Mouse (Mus musculus): Measurements from ENCODE around the gene Gmip. TPM values are rescaled to one million over a fixed set of nuclear protein-coding genes. Genes with fewer than 3 reads are reported as not detected.

Gene Gmip
- polyA plus RNA-seq (2015; fragmentation: Nextera tagmentation; extraction: Ambion mirVana), result 31.5 and 34.1 TPM in 2 replicates

- peak; percentile 73 for ATAC-seq (ENCODE audit: low FRiP score)
- H3K4me1 ChIP-seq (replicated peaks), result peaks cover 18% of the 10 kb centered on the region
- peak within 1 kb of the TSS; percentile 79 for H3K27ac ChIP-seq
- peak within 1 kb of the TSS; percentile 77 for H3K4me2 ChIP-seq
- peak within 1 kb of the TSS; percentile 69 for H3K4me3 ChIP-seq
- H3K36me3 ChIP-seq, result peaks cover 77% of the 10 kb centered on the region
- H3K9ac ChIP-seq, result peak within 1 kb of the TSS; percentile 85
- H3K9me3 ChIP-seq, result no peaks in the 10 kb centered on the region
- no peaks in the 10 kb centered on the region for H3K27me3 ChIP-seq
- WGBS, result 6% methylated on average over 27 of the region's 28 CpGs
Measured at GRCm38 (mm10) chr8:69808094-69808863, at the start of gene Gmip. Gmip (plus strand) TSS chr8:69808679.

GRCm38 (mm10) chr8:69761814-69762445 lies 46.5 kb upstream of the Gmip start:
- Histone ChIP-seq H3K36me3 (peaks cover 63% of the 10 kb centered on the region), H3K9me3 (peaks cover 4% of the 10 kb centered on the region; the same call in 1 of the 2 replicates), H3K27ac (no peak overlapping the region), H3K4me1 (replicated peaks) (no peaks in the 10 kb centered on the region), H3K4me2 (no peak overlapping the region), H3K4me3 (no peak overlapping the region), H3K27me3 (no peaks in the 10 kb centered on the region), H3K9ac (no peak overlapping the region)
- no peak for ATAC-seq (ENCODE audit: low FRiP score)
- WGBS, result 85% methylated on average over 4 of the region's 4 CpGs

- H3K36me3 ChIP-seq, result peaks cover 37% of the 10 kb centered on the region
- 91% methylated on average over 9 of the region's 9 CpGs for WGBS
- no peak overlapping the region for H3K4me3 ChIP-seq
- H3K4me2 ChIP-seq, result no peak overlapping the region
- H3K4me1 ChIP-seq (replicated peaks), result peaks cover 39% of the 10 kb centered on the region
- no peak overlapping the region for H3K27ac ChIP-seq
- ATAC-seq (ENCODE audit: low FRiP score), result no peak
- peaks cover under 1% of the 10 kb centered on the region; the same call in 1 of the 2 replicates for H3K9me3 ChIP-seq
- H3K27me3 ChIP-seq, result no peaks in the 10 kb centered on the region
- peak overlapping the region; percentile 3; the same call in 1 of the 2 replicates for H3K9ac ChIP-seq
Measured at GRCm38 (mm10) chr8:69771221-69771620, 37.3 kb upstream of the Gmip start.

GRCm38 (mm10) chr8:69772106-69772505 lies 36.4 kb upstream of the Gmip start:
- H3K36me3 ChIP-seq, result peaks cover 28% of the 10 kb centered on the region
- no peaks in the 10 kb centered on the region for H3K27me3 ChIP-seq
- H3K27ac ChIP-seq, result 0 out of 2 replicates have a peak overlapping the region, but pooled peaks have one; percentile 1
- H3K4me3 ChIP-seq, result no peak overlapping the region
- H3K9ac ChIP-seq, result peak overlapping the region; percentile 53; the same call in 1 of the 2 replicates
- WGBS, result 91% methylated on average over 2 of the region's 2 CpGs
- H3K4me1 ChIP-seq (replicated peaks), result peaks cover 39% of the 10 kb centered on the region
- ATAC-seq (ENCODE audit: low FRiP score), result no peak
- H3K9me3 ChIP-seq, result no peaks in the 10 kb centered on the region
- peak overlapping the region; percentile 23; the same call in 1 of the 2 replicates for H3K4me2 ChIP-seq

GRCm38 (mm10) chr8:69774503-69775148 lies 33.9 kb upstream of the Gmip start, which contains the start of gene Gm20422:
Gm20422 (minus strand) TSS chr8:69774886.
- H3K4me2 ChIP-seq, result peak within 1 kb of the TSS; percentile 73
- H3K9me3 ChIP-seq, result no peaks in the 10 kb centered on the region
- H3K36me3 ChIP-seq, result peaks cover 3% of the 10 kb centered on the region; the same call in 1 of the 2 replicates
- peak within 1 kb of the TSS; percentile 69 for H3K4me3 ChIP-seq
- peak within 1 kb of the TSS; percentile 89 for H3K9ac ChIP-seq
- peaks cover 39% of the 10 kb centered on the region for H3K4me1 ChIP-seq (replicated peaks)
- H3K27me3 ChIP-seq, result no peaks in the 10 kb centered on the region
- H3K27ac ChIP-seq, result peak within 1 kb of the TSS; percentile 100
- ATAC-seq (ENCODE audit: low FRiP score), result peak; percentile 99
- under 1% methylated on average over 41 of the region's 41 CpGs for WGBS

GRCm38 (mm10) chr8:69775149-69775534 lies 33.3 kb upstream of the Gmip start:
- 56% methylated on average over 2 of the region's 2 CpGs for WGBS
- no peak; the same call in 1 of the 2 replicates for ATAC-seq (ENCODE audit: low FRiP score)
- Histone ChIP-seq H3K27me3 (no peaks in the 10 kb centered on the region), H3K9ac (peak overlapping the region; percentile 89), H3K9me3 (no peaks in the 10 kb centered on the region), H3K4me3 (peak overlapping the region; percentile 69; the same call in 1 of the 2 replicates), H3K36me3 (no peaks in the 10 kb centered on the region), H3K4me1 (replicated peaks) (peaks cover 39% of the 10 kb centered on the region), H3K4me2 (peak overlapping the region; percentile 46), H3K27ac (peak overlapping the region; percentile 100)

GRCm38 (mm10) chr8:69777111-69777510 lies 31.4 kb upstream of the Gmip start:
- Histone ChIP-seq H3K4me2 (no peak overlapping the region), H3K27ac (no peak overlapping the region), H3K27me3 (no peaks in the 10 kb centered on the region), H3K4me1 (replicated peaks) (peaks cover 19% of the 10 kb centered on the region), H3K9me3 (no peaks in the 10 kb centered on the region), H3K36me3 (no peaks in the 10 kb centered on the region), H3K9ac (no peak overlapping the region), H3K4me3 (no peak overlapping the region)
- 74% methylated on average over 9 of the region's 12 CpGs for WGBS
- no peak for ATAC-seq (ENCODE audit: low FRiP score)

- Histone ChIP-seq H3K4me1 (replicated peaks) (peaks cover 36% of the 10 kb centered on the region), H3K27ac (no peak overlapping the region), H3K4me2 (no peak overlapping the region), H3K4me3 (no peak overlapping the region), H3K27me3 (no peaks in the 10 kb centered on the region), H3K9me3 (no peaks in the 10 kb centered on the region), H3K9ac (no peak overlapping the region), H3K36me3 (peaks cover 10% of the 10 kb centered on the region)
- ATAC-seq (ENCODE audit: low FRiP score), result no peak
- WGBS, result 90% methylated on average over 5 of the region's 5 CpGs
Measured at GRCm38 (mm10) chr8:69789105-69789504, 19.4 kb upstream of the Gmip start.

GRCm38 (mm10) chr8:69789731-69790130 lies 18.7 kb upstream of the Gmip start:
- Histone ChIP-seq H3K9me3 (no peaks in the 10 kb centered on the region), H3K36me3 (peaks cover 16% of the 10 kb centered on the region), H3K4me3 (no peak overlapping the region), H3K27me3 (no peaks in the 10 kb centered on the region), H3K27ac (no peak overlapping the region), H3K9ac (no peak overlapping the region), H3K4me1 (replicated peaks) (peaks cover 36% of the 10 kb centered on the region), H3K4me2 (peak overlapping the region; percentile 90)
- ATAC-seq (ENCODE audit: low FRiP score), result no peak
- WGBS, result 83% methylated on average over 5 of the region's 5 CpGs

- H3K4me1 ChIP-seq (replicated peaks), result peaks cover 36% of the 10 kb centered on the region
- WGBS, result 35% methylated on average over 11 of the region's 11 CpGs
- peak overlapping the region; percentile 90 for H3K4me2 ChIP-seq
- peak overlapping the region; percentile 100 for H3K4me3 ChIP-seq
- H3K36me3 ChIP-seq, result peaks cover 22% of the 10 kb centered on the region
- H3K27me3 ChIP-seq, result no peaks in the 10 kb centered on the region
- peak; percentile 21 for ATAC-seq (ENCODE audit: low FRiP score)
- H3K27ac ChIP-seq, result peak overlapping the region; percentile 90
- H3K9ac ChIP-seq, result peak overlapping the region; percentile 99
- H3K9me3 ChIP-seq, result no peaks in the 10 kb centered on the region
Measured at GRCm38 (mm10) chr8:69790364-69790763, 18.1 kb upstream of the Gmip start.

GRCm38 (mm10) chr8:69790773-69791367 lies 17.6 kb upstream of the Gmip start, which contains the start of the genes Atp13a1 and Zfp866:
Atp13a1 (plus strand) TSS chr8:69791163.
Zfp866 (minus strand) TSS chr8:69791178.
- Histone ChIP-seq H3K27ac (peak within 1 kb of the TSS; percentile 90), H3K36me3 (peaks cover 27% of the 10 kb centered on the region), H3K9ac (peak within 1 kb of the TSS; percentile 99), H3K4me2 (peak within 1 kb of the TSS; percentile 90), H3K27me3 (no peaks in the 10 kb centered on the region), H3K4me1 (replicated peaks) (peaks cover 36% of the 10 kb centered on the region), H3K4me3 (peak within 1 kb of the TSS; percentile 100), H3K9me3 (no peaks in the 10 kb centered on the region)
- WGBS, result under 1% methylated on average over 38 of the region's 38 CpGs
- ATAC-seq (ENCODE audit: low FRiP score), result peak; percentile 96
